Mouse (Mus musculus) brain, embryonic 14.5 days (tissue): ENCODE results near the gene Irf8.

Experiments used
- CTCF ChIP-seq: fragments of 200-500 bp; IDR thresholded peaks from 2 replicates; pipeline ENCODE4 v1.5.1; 2012; ENCODE audit warnings: inconsistent platforms, mild to moderate bottlenecking, moderate library complexity, borderline replicate concordance; ENCODE audit not compliant: insufficient read depth, insufficient read length; ENCODE audit errors: extremely low read depth
- POLR2A ChIP-seq: fragments of 200-500 bp; IDR thresholded peaks from 2 replicates; pipeline ENCODE4 v1.6.1; 2012; ENCODE audit warnings: mild to moderate bottlenecking, inconsistent platforms, borderline replicate concordance; ENCODE audit not compliant: poor library complexity, insufficient read depth, insufficient read length, severe bottlenecking; ENCODE audit errors: extremely low read depth

DNA sequence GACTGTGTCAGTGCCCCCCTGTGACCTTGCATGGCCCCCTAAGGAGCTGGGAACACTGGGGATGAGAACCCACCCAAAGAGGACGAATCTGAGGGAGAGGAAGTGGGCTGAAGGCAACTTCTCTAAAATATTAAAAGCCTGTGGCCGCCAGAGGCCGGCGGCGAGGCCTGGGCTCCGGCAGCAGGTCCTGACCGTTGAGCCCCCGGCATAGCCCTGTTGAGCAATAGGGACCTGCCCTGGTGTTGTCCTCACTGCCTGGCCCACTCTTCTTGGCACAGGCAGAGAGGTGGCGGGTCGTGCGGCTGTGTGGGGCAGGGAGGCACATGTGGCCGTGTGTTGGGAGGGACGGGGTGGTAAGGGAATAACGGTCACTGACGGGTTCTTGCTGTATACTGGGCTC, 56.6 kb downstream of the Irf8 start:
- no peak for TF ChIP-seq CTCF
- no peak for TF ChIP-seq POLR2A
